ENCODE assay signal across 17 mouse cellular contexts in genomic region chr2:163372627-163373026, GRCm38 (mm10). TPM values are rescaled to one million over a fixed set of nuclear protein-coding genes. Genes with fewer than 3 reads are reported as not detected.
"Had no signal": no experiment of that assay in that cellular context is flagged by ENCODE, and none has a peak within 500 bp of the region (broad histone marks: within the 10 kb centered on the region; RNA-seq: fewer than 3 reads in every experiment).

No protein-coding gene starts in this region.

- H3K36me3 ChIP-seq: midbrain, embryonic 10.5 days; midbrain, embryonic 12.5 days; neural tube, embryonic 12.5 days had no signal

- ATAC-seq: liver, postnatal 0 days; midbrain, embryonic 16.5 days had no signal

- H3K4me3 ChIP-seq: midbrain, embryonic 10.5 days; midbrain, embryonic 12.5 days; neural tube, embryonic 12.5 days; stomach, embryonic 15.5 days had no signal

- DNase-seq: liver, postnatal 0 days; lung, embryonic 14.5 days; lung, postnatal 10 days; lung, postnatal 4 days; midbrain, embryonic 14.5 days; right cerebral cortex, postnatal 14 days; thymus, adult 2 months; thymus, postnatal 25 days; thymus, postnatal 4 days had no signal

- H3K27ac ChIP-seq: midbrain, embryonic 10.5 days; midbrain, embryonic 12.5 days; neural tube, embryonic 12.5 days; stomach, embryonic 15.5 days; stomach, postnatal 0 days had no signal

- H3K9me3 ChIP-seq: midbrain, embryonic 12.5 days; neural tube, embryonic 12.5 days; stomach, embryonic 15.5 days had no signal

- H3K9ac ChIP-seq: liver, postnatal 0 days; lung, embryonic 14.5 days; midbrain, embryonic 12.5 days; neural tube, embryonic 12.5 days; stomach, embryonic 15.5 days had no signal

- H3K4me2 ChIP-seq: lung, embryonic 14.5 days; midbrain, embryonic 12.5 days; neural tube, embryonic 12.5 days; stomach, embryonic 15.5 days had no signal

- H3K4me1 ChIP-seq: midbrain, embryonic 12.5 days; neural tube, embryonic 12.5 days had no signal

RNA-seq across cellular contexts. Expression of gene Jph2, which starts 25.2 kb away (rescaled TPM):
- total RNA-seq: megakaryocyte-erythroid progenitor cell, adult 5-6 weeks; neutrophil, adult 5-6 weeks had no signal
